In the genomic region with DNA sequence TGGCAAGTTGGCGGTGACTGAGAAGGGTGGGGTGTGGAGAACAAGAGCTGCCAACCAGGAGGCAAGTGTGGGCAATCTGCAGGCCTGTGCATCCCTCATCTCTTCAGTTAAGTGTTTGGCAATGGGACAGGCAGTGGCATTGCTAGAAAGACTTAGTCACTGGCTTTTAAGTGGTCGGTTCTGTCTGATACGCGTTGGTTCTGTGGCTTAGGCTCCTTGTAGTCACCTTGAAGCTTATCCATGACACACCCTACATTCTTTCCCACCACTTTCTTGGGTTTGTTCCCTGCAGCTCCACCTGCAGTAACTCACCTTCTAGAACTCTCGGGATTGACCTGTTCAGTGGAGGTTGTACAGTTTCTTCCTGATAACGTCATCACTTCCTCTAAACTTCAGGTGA, we compare ENCODE assay signal across 24 mouse cellular contexts.
DNase-seq lines count a peak whose midpoint lies in the region; ATAC-seq lines count a peak whose summit lies in the region.
"Had no signal": no experiment of that assay in that cellular context is flagged by ENCODE, and none has a peak within 500 bp of the region (broad histone marks: within the 10 kb centered on the region; RNA-seq: fewer than 3 reads in every experiment).

No protein-coding gene starts in this region.

- no peak overlapping the region for H3K9ac ChIP-seq in heart, embryonic 14.5 days (ENCODE audit: low read length)
- no peak overlapping the region for H3K9ac ChIP-seq in stomach, embryonic 16.5 days (ENCODE audit: low read length)
- H3K9ac ChIP-seq: forebrain, embryonic 13.5 days; limb, embryonic 13.5 days; liver, embryonic 13.5 days; lung, embryonic 15.5 days; midbrain, embryonic 13.5 days; stomach, embryonic 15.5 days had no signal

- peaks cover under 1 to 3% of the 10 kb centered on the region in 2 experiments; a peak in 3 of 4 replicates for H3K4me1 ChIP-seq in heart, embryonic 14.5 days (ENCODE audit: control insufficient read depth in 2 of 2, insufficient read depth in 2 of 2, low read length in 2 of 2)
- no peaks in the 10 kb centered on the region for H3K4me1 ChIP-seq in stomach, embryonic 16.5 days (ENCODE audit: control insufficient read depth, insufficient read depth, low read length)
- H3K4me1 ChIP-seq: liver, embryonic 13.5 days; lung, embryonic 15.5 days; megakaryocyte, embryonic 14.5 days; stomach, embryonic 15.5 days had no signal

- no peak overlapping the region for H3K4me2 ChIP-seq in heart, embryonic 14.5 days (ENCODE audit: low read length)
- no peak overlapping the region for H3K4me2 ChIP-seq in stomach, embryonic 16.5 days (ENCODE audit: low read depth, low read length)
- H3K4me2 ChIP-seq: forebrain, embryonic 13.5 days; limb, embryonic 13.5 days; liver, embryonic 13.5 days; lung, embryonic 15.5 days; midbrain, embryonic 13.5 days; stomach, embryonic 15.5 days had no signal

- H3K36me3 ChIP-seq in heart, embryonic 14.5 days (ENCODE audit: control insufficient read depth, insufficient read depth, low read length), result no peaks in the 10 kb centered on the region
- no peaks in the 10 kb centered on the region for H3K36me3 ChIP-seq in stomach, embryonic 16.5 days (ENCODE audit: control insufficient read depth, insufficient read depth, low read length)
- H3K36me3 ChIP-seq: G1E; limb, embryonic 13.5 days; liver, embryonic 13.5 days; lung, embryonic 15.5 days; midbrain, embryonic 13.5 days; stomach, embryonic 15.5 days had no signal

- peak overlapping the region; percentile 16 to 27; a peak in 1 of 4 replicates for H3K27ac ChIP-seq in heart, embryonic 14.5 days (replicated peaks in 1 of 2; ENCODE audit: control insufficient read depth in 1 of 2, insufficient read depth in 1 of 2, low read depth in 2 of 2, low read length in 2 of 2)
- H3K27ac ChIP-seq in stomach, embryonic 16.5 days (ENCODE audit: low read length), result no peak overlapping the region
- H3K27ac ChIP-seq: forebrain, embryonic 13.5 days; hindbrain, embryonic 10.5 days; limb, embryonic 13.5 days; liver, embryonic 13.5 days; lung, embryonic 15.5 days; midbrain, embryonic 13.5 days; stomach, embryonic 15.5 days had no signal

- 67% methylated on average over 6 of the region's 6 CpGs for WGBS in heart, embryonic 14.5 days
- WGBS in stomach, embryonic 16.5 days, result 71% methylated on average over 6 of the region's 6 CpGs

- H3K9me3 ChIP-seq in heart, embryonic 14.5 days (ENCODE audit: control insufficient read depth, low read length), result no peaks in the 10 kb centered on the region
- no peaks in the 10 kb centered on the region for H3K9me3 ChIP-seq in stomach, embryonic 16.5 days (replicated peaks; ENCODE audit: control insufficient read depth, low read length)
- H3K9me3 ChIP-seq: forebrain, embryonic 13.5 days; G1E; limb, embryonic 13.5 days; liver, embryonic 13.5 days; lung, embryonic 15.5 days; megakaryocyte, embryonic 14.5 days; midbrain, embryonic 13.5 days; stomach, embryonic 15.5 days had no signal

- intact Hi-C loops in heart, postnatal 10 days (cut with DNase I), result no loop called here

- no peak for ATAC-seq in heart, embryonic 14.5 days (ENCODE audit: insufficient number of reproducible peaks, insufficient read depth, low FRiP score, low read depth)
- peak; percentile 60 for ATAC-seq in stomach, embryonic 16.5 days (ENCODE audit: insufficient read depth, low FRiP score)
- ATAC-seq: forebrain, embryonic 13.5 days; hindbrain, embryonic 16.5 days; midbrain, embryonic 13.5 days had no signal

- H3K4me3 ChIP-seq in heart, embryonic 14.5 days (ENCODE audit: control insufficient read depth in 1 of 2, insufficient read depth in 1 of 2, low read depth in 1 of 2, low read length in 2 of 2), result no peak overlapping the region
- H3K4me3 ChIP-seq in stomach, embryonic 16.5 days (replicated peaks; ENCODE audit: low read length), result no peak overlapping the region
- H3K4me3 ChIP-seq: forebrain, embryonic 13.5 days; hindbrain, embryonic 10.5 days; limb, embryonic 13.5 days; liver, embryonic 13.5 days; lung, embryonic 15.5 days; megakaryocyte, embryonic 14.5 days; midbrain, embryonic 13.5 days; stomach, embryonic 15.5 days had no signal

- H3K27me3 ChIP-seq in heart, embryonic 14.5 days (ENCODE audit: control insufficient read depth, insufficient read depth, low read length), result no peaks in the 10 kb centered on the region
- H3K27me3 ChIP-seq in stomach, embryonic 16.5 days (ENCODE audit: control insufficient read depth, insufficient read depth, low read length), result no peaks in the 10 kb centered on the region
- H3K27me3 ChIP-seq: forebrain, embryonic 13.5 days; limb, embryonic 13.5 days; liver, embryonic 13.5 days; lung, embryonic 15.5 days; megakaryocyte, embryonic 14.5 days; midbrain, embryonic 13.5 days; stomach, embryonic 15.5 days had no signal

- DNase-seq in heart, postnatal 10 days, result no peak
- peak; percentile 51 to 75 for DNase-seq in lung, adult 18-20 months
- no peak for DNase-seq in lung, postnatal 10 days
- DNase-seq in R1 (ENCODE audit: low read depth, low spot score), result peak; percentile 89
- DNase-seq in kidney, adult 9 months, result no peak
- no peak for DNase-seq in cerebellum, postnatal 25 days
- DNase-seq: adrenal gland, postnatal 10 days; cerebellum, adult 2 months; kidney, adult 11 months; kidney, postnatal 4 days; liver, embryonic 13.5 days; thymus, adult 2 months; thymus, postnatal 4 days had no signal

Comparison
In these comparisons a context has a peak if more than half of its experiments do, and no peak if none do; other contexts are left out.
1. DNase-seq: peak in lung, adult 18-20 months (2 of 2) and R1 (single experiment); none in heart, postnatal 10 days (0 of 2), lung, postnatal 10 days (single experiment), kidney, adult 9 months (single experiment) and cerebellum, postnatal 25 days (0 of 2).